Mouse (Mus musculus): ENCODE results near the gene Iqcf1. TPM values are rescaled to one million over a fixed set of nuclear protein-coding genes. Genes with fewer than 3 reads are reported as not detected.
"Not testable (repeated sequence)": the region's sequence is repeated elsewhere in the genome, so short reads cannot be mapped to it uniquely, and the experiment has no call there.

Gene Iqcf1
- total RNA-seq, 2 experiments from 2014 or later: not detected

DNA sequence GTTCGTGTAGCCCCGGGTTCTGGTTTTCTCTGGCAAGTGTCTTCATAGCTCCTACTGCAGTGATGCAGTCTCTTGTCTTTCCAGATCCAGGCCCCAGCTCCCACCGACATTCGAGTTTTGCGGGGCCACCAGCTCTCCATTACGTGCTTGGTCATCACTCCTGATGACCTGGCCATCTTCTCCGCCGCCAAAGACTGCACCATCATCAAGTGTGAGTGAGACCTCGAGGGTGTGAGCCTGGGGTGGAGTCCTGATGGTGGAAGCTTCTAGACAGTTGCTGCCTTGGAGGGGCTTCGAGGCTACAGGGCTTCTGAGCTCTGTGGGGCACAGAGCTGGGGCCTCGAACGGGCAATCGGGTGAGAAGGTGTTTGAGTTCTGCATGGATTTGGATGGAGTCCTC lies 18.1 kb upstream of the Iqcf1 start:
- DNase-seq (ENCODE audit: low spot score): no peak

DNA sequence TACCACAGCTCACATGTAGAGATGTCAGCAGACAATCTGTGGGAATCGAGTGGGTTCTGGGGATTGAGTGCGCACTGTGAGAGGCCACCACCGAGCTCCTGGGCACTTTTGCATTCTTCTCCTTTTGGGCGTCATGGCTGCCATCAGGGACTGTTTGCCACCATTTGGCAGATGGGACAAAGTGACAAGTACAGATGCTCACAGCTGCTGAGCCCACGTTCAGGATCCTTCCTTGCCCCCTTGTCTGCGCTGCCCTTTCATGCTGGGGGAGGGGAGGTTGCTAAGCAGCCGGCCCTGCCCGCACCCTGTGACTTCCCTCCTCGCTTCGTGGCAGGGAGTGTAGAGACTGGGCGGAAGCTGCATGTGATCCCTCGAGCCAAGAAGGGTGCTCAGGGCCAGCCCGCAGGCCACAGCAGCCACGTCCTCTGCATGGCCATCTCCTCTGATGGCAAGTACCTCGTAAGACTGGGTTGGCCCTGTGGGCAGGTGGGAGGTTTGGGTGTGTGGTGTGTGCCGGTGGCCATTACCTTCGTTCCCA lies 17.1 kb upstream of the Iqcf1 start:
- DNase-seq (ENCODE audit: low spot score): no peak

DNA sequence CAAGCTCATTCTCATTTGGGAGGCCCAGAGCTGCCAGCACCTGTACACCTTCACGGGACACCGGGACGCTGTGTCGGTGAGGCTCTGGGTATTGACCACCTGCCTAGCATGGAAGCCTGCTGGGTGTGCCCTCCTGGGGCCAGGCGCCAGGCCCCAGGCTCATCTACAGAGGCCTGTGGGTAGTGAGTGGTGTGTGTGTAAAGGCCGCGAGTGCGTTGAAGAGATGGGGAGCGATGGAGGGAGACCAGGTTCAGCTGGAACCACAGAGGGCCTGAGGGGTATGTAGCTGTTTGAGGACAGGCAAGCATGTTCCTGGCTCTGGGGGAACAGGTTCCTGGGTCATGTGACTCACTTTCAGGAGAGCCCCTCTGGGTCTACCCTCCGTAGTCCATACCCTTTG lies 16.6 kb upstream of the Iqcf1 start:
- no peak for DNase-seq (ENCODE audit: low spot score)

DNA sequence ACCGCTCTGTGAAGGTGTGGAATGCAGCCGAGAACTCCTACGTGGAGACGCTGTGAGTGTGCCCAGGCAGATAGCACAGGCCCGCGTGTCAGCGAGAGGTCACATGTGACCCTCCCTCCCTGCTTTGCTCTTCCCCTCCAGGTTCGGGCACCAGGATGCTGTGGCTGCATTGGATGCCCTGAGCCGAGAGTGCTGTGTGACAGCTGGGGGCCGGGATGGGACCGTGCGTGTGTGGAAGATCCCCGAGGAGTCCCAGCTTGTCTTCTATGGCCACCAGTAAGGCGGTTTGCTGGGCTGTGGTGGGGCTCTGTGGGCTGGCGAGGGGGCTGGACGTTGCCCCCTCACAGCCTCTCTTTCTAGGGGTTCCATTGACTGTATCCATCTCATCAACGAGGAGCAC lies 16.2 kb upstream of the Iqcf1 start:
- DNase-seq (ENCODE audit: low spot score): no peak

DNA sequence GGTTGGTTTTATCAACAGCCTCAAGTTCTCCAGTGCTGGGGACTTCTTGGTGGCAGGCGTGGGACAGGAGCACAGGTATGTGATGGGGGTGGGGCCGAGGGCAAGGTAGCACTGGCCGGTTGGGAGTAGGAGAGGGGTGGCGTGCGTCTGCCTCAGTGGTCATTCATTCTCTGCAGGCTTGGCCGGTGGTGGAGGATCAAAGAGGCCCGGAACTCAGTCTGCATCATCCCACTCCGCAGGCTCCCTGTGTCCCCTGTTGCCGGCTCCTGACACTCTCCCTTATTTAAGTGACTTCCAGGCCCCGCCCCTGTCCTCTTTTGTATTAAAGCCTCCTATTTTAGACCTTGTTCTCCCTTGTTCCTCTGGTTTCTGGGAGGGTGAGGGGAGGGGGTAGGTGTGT lies 14.7 kb upstream of the Iqcf1 start:
- DNase-seq (ENCODE audit: low spot score): no peak

DNA sequence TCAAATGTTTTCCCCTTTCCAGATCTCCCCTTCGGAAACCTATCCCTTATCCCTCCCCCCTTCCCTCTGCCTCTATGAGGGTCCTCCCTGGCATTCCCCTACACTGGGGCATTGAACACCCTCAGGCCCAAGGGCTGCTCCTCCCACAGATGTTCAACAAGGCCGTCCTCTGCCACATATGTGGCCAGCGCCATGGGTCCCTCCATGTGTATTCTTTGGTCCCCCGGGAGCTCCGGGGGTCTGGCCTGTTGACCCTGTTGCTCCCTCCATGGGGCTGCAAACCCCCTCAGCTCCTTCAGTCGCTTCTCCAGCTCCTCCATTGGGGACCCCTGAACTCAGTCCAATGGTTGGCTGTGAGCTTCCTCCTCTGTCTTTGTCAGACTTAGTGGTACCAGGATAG lies 12.2 kb upstream of the Iqcf1 start:
- DNase-seq (ENCODE audit: low spot score): not testable (repeated sequence)

DNA sequence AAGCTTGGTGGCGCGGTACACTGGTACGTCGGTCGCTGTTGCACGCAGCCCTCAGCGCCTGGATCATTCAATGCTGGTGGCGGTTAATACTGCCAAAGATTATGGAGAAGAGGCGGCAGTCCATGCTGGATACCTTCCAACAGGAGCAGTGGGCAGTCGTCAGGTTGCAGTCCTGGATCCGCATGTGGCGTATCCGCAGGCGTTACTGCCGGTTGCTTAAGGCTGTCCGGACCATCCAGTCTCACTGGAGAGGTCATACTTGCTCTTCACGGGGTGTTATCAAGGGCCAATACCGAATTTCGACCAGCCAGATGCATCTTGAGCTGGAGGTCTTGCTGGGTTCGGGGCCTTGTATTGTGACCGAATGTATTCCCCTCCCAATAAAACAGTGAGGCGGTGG lies 2.1 kb downstream of the Iqcf1 start:
- DNase-seq (ENCODE audit: low spot score): no peak

DNA sequence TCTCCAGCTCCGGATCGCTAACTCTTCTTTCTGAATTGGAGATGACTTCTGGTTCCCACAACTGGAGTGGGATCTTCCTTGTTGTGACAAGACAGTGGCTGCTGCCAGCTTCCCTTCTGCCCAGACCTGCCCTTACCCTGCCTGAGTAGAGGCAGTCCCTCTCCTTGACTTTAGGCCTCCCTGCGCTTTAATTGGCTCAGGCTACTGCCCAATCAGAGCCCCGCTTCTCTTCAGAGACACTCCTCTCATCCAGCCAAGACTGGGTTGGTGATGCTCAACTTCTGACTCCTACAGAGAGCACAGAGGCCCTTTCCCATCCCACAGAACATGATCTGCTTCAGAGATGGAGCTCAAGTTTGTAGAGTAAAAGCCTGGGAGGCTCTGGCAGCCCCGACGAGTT lies 4.5 kb downstream of the Iqcf1 start:
- no peak for DNase-seq (ENCODE audit: low spot score)

DNA sequence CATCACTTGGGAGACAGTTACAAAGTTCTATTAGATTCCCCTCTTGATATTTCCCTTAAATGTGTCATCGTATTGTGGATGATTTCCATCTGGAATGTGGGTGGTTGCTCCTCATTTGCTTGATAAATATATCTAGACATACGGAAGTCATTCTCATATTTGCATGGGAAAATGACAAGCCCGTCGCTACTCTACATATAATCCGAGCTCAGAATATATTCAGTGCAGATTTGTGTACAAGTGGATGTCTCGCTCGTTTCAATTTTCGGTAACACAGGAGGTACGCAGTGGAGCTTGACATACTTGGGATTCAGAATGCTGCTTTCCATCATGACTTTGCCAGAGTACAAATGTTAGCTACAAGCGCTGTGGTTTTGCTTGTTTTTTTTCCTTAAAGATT lies 9.6 kb downstream of the Iqcf1 start:
- no peak for DNase-seq (ENCODE audit: low spot score)

DNA sequence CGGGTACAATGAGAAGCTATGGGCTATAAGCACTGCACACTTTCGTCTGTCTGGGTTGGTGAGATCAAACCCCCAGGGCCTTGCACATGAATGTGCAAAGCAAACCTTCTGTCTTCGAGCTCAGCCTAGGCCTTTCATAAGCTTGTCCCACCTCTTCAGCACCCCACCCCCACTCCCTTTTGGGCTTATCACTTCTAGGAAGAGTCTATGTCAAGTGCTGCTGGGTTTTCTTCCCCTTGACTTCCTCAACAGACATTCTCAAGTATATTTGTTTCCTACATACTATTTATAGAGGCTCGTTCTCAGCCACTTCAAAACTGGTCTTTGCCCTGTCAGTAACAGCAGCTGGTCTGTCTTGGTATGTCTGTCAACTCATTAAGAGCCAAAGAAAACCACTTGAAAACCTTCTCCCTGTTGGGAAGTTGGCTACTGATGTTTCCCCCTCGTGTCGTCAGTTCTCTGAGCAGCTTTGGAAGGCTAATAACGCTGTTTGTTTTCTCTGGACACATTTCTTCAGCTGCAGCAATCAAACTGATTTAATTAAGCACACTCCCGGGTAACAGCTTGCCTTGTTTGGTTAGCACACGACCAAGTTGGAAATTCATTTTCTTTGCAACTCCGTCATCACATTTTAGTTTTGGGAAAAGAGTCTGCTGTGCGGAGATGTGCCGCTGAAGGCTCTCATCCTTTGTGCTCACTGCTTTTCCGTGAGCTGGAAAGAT lies 13.1 kb downstream of the Iqcf1 start:
- no peak for DNase-seq (ENCODE audit: low spot score)

DNA sequence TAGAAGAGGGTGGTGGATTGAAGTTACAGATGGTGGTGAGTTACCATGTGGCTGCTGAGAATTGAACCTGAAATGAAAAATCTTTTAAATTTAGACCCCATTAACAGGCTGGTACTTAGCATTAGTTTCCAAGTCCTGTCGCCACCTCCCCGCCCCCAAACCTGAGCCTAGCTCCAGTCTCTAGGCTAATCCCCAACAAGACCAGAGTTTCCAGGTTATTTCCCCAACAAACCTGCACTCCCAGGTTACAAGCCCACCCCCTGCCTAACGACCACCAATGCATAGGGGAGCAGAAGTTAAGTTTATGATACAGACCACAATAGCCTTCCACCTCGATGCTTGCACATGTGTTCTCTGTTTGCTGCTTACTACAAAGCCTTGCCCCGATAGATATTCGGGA lies 13.8 kb downstream of the Iqcf1 start:
- no peak for DNase-seq (ENCODE audit: low spot score)

DNA sequence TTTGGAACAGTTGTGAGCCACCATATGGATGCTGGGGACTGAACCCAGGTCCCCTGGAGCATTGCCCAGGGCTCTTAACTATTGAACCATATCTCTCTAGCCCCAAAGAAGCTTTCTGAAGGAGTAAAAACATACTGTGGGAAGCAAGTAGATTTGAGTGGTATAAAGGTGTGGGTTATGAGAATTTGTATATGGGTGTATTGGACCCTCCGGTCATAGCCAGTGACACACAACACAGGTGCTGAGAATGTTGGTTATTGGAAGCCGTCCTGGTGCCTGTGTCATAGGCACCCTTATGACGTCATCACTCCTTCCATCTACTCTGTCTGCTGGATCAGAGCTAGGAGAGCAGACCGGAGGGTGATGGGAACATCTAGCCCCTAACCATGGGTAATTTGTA lies 14.5 kb downstream of the Iqcf1 start, which contains the start of gene Iqcf5:
Gene Iqcf5, plus strand, starts transcription at position 301 of the 400 bp plus-strand sequence.
- no peak for DNase-seq (ENCODE audit: low spot score)

DNA sequence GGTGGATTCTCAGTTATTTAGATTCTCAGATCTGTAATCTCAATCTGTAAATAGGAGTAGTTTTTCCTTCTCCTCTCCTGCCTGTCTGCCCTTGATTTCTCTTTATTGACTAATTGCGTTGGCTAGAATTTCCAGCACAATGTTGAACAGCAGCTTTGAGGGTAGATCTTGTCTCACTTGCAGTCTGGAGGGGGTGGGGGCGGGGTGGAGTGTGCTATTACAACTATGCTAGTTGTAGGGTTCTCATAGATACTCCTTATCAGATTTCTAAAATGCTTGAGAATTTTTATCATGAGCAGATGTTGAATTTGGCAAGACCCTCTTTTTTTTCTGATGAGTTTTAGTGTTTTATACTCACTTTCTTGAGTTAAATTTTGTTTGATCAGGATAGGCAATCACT lies 19.7 kb downstream of the Iqcf1 start:
- DNase-seq (ENCODE audit: low spot score): no peak

DNA sequence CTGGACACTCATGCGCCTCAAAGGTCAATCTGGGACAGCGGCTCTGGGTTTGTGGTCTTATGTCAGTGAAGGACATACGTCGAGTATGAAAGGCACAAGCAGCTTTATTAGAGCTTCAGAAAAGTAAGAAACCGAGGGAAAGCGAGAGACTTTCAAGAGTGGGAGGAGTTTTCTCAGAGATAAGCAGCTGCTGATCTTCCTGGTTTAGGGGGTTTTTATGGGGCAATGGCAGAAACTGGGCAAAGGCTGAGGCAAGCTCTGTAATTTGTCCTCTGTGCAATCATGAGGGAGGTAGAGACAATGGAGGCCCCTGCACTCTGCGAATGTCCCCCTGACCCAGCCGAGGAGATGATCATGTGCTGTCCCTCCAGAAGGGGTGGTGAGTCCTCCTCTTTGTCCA lies 20.1 kb downstream of the Iqcf1 start:
- DNase-seq (ENCODE audit: low spot score): no peak

DNA sequence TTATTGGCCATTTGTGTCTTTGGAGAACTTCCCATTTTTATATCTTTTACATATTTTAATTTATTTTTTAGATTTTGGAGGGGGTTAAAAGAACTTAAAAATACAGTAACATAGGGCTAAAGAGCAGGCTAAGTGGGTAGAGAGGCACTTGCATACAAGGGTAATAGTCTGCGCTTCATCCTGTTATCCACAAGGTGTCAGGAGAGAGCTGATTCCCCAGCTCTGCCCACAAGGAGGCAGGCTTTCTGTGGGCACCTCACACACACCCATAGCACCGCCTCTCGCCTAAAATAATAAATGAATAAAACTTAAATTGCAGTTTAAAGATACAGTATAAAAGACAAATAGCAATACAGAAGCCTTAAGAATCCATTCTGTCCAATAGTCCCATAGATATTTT lies 32.1 kb downstream of the Iqcf1 start:
- no peak for DNase-seq (ENCODE audit: low spot score)

DNA sequence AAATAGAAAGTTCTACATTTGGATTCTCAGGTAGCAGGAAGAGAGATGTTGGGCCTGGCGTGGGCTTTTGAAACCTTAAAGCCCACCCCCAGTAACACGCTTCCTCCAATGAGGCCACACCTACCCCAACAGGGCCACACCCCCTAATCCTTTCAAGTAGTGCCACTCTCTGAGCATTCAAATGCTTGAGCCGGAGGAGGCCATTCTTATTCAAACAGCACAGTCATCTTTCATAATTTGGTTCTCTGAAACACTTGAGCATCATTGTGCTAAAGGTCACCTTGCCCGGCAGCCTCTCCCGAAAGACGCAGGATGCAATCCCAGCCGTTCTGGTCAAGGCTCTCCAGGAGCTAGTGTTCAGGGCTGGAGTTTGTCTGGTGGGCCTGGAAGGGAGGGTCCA lies 34.5 kb downstream of the Iqcf1 start:
- no peak for DNase-seq (ENCODE audit: low spot score)

DNA sequence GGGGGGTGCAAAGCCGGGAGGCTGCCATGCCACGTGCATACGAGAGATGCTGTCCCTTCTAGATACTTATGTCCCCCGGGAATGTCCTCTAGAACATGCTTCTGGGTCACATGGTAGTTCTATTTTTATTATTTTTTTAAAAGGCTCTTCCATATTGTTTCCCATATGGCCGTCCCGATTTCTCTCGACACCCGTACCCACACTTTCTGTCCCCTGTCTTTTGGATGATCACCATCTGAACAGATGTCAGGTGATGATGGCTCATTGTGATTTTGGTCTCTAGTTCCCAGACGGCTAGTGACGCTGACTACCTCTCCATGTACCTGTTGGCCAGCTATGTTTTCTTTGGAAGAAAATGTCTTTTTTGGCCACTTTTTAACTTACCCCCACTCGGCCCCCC lies 35.2 kb downstream of the Iqcf1 start:
- DNase-seq (ENCODE audit: low spot score): no peak

Other genes with a start within 250 kb of the Iqcf1 start
- gene Poc1a, start 218.9 kb upstream of the Iqcf1 start, total RNA-seq (2021): 1 to 10 TPM; 1.8 to 1.9 TPM
- 10 to 100 TPM; 15.3 to 27.6 TPM for gene Dusp7, start 131.3 kb upstream of the Iqcf1 start, total RNA-seq (2021)
- 100 to 1,000 TPM; 280 to 298 TPM for gene Rpl29, start 70.5 kb upstream of the Iqcf1 start, total RNA-seq (2021)
- gene Acy1, start 61.6 kb upstream of the Iqcf1 start, total RNA-seq (2021): 10 to 100 TPM; 10.0 to 13.0 TPM
- 1 to 10 TPM; 4.0 to 4.1 TPM for gene Abhd14b, start 52.5 kb upstream of the Iqcf1 start, total RNA-seq (2021)
- 10 to 100 TPM; 16.9 to 17.0 TPM for gene Abhd14a, start 52.3 kb upstream of the Iqcf1 start, total RNA-seq (2021)
- gene Pcbp4, start 46.7 kb upstream of the Iqcf1 start, total RNA-seq (2021): 10 to 100 TPM; 54.7 to 69.6 TPM
- under 1 TPM; 0.14 to 0.21 TPM for gene Gpr62, start 34.0 kb upstream of the Iqcf1 start, total RNA-seq (2021)
- gene Rrp9, start 24.0 kb upstream of the Iqcf1 start, total RNA-seq (2021): 10 to 100 TPM; 19.8 to 21.7 TPM
- gene Parp3, start 23.0 kb upstream of the Iqcf1 start, total RNA-seq (2021): 10 to 100 TPM; 68.1 to 69.4 TPM
- gene Iqcf5, start 14.6 kb downstream of the Iqcf1 start, total RNA-seq (2021): not detected
- not detected for gene Iqcf3, start 61.7 kb downstream of the Iqcf1 start, total RNA-seq (2021)
- gene Iqcf4, start 71.0 kb downstream of the Iqcf1 start, total RNA-seq (2021): not detected
- gene Iqcf6, start 126.6 kb downstream of the Iqcf1 start, total RNA-seq (2021): not detected
- not detected for gene Grm2, start 156.1 kb downstream of the Iqcf1 start, total RNA-seq (2021)
- gene Tex264, start 186.0 kb downstream of the Iqcf1 start, total RNA-seq (2021): 10 to 100 TPM; 29.8 to 30.6 TPM

Measured in gastrocnemius, adult 18-20 months (tissue).